Mouse (Mus musculus) erythroblast, embryonic 14.5 days (primary cell): ENCODE data around the gene Tgm3.

ENCODE experiments used
- GATA1 ChIP-seq: IDR thresholded peaks from 2 replicates; pipeline ENCODE4 v1.6.1; 2012; ENCODE audit warnings: low read length, inconsistent platforms, mixed read lengths
- TAL1 ChIP-seq: IDR thresholded peaks from 3 replicates; pipeline ENCODE4 v1.6.1; 2012; ENCODE audit warnings: low read length, inconsistent platforms, mixed read lengths

DNA sequence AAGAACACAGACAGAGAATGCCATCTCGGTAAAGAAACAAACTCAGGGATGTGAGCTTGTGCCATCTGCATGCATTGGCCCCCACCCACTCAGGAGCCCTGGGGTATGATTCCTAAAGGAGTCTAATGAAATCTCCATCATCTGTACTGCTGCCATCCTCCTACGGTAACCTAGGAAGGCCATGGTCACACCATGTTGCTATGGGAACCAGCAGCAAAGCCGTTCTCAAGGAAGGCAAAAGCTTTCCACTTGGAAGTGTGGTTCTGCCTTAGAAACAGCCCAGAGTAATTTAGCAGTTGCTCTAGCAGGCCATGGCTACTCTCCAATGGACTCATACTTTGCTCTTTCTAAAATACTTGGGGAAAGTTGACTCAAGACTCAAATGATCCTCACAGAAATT is 26.8 kb downstream of the Tgm3 start:
- TF ChIP-seq GATA1 (no peak), TAL1 (no peak)
